Mouse (Mus musculus): ENCODE data around the gene Slit1.
A peak's percentile ranks its signal among the peaks of the same experiment; 100 is the strongest.

Slit1 gene

GRCm38 (mm10) chr19:41687836-41688235 lies 55.6 kb downstream of the Slit1 start:
- DNase-seq (ENCODE audit: low read depth), result no peak

GRCm38 (mm10) chr19:41686194-41686593 lies 57.3 kb downstream of the Slit1 start:
- DNase-seq (ENCODE audit: low read depth), result peak; percentile 17

GRCm38 (mm10) chr19:41685453-41686086 lies 57.9 kb downstream of the Slit1 start:
- no peak for DNase-seq (ENCODE audit: low read depth)

GRCm38 (mm10) chr19:41684874-41685273 lies 58.6 kb downstream of the Slit1 start:
- no peak for DNase-seq (ENCODE audit: low read depth)

GRCm38 (mm10) chr19:41683951-41684350 lies 59.5 kb downstream of the Slit1 start:
- no peak for DNase-seq (ENCODE audit: low read depth)

GRCm38 (mm10) chr19:41680267-41680666 lies 63.2 kb downstream of the Slit1 start:
- DNase-seq (ENCODE audit: low read depth), result no peak

GRCm38 (mm10) chr19:41679028-41679427 lies 64.4 kb downstream of the Slit1 start:
- no peak for DNase-seq (ENCODE audit: low read depth)

GRCm38 (mm10) chr19:41677575-41677974 lies 65.9 kb downstream of the Slit1 start:
- no peak for DNase-seq (ENCODE audit: low read depth)

- no peak for DNase-seq (ENCODE audit: low read depth)
Measured at GRCm38 (mm10) chr19:41675583-41675982, 67.9 kb downstream of the Slit1 start.

- no peak for DNase-seq (ENCODE audit: low read depth)
Measured at GRCm38 (mm10) chr19:41674366-41674765, 69.1 kb downstream of the Slit1 start.

GRCm38 (mm10) chr19:41672836-41673235 lies 70.6 kb downstream of the Slit1 start:
- DNase-seq (ENCODE audit: low read depth), result no peak

GRCm38 (mm10) chr19:41670931-41671330 lies 72.5 kb downstream of the Slit1 start:
- no peak for DNase-seq (ENCODE audit: low read depth)

- DNase-seq (ENCODE audit: low read depth), result no peak
Measured at GRCm38 (mm10) chr19:41670473-41670872, 73.0 kb downstream of the Slit1 start.

- DNase-seq (ENCODE audit: low read depth), result no peak
Measured at GRCm38 (mm10) chr19:41669747-41670342, 73.6 kb downstream of the Slit1 start.

GRCm38 (mm10) chr19:41667591-41667990 lies 75.9 kb downstream of the Slit1 start:
- no peak for DNase-seq (ENCODE audit: low read depth)

- no peak for DNase-seq (ENCODE audit: low read depth)
Measured at GRCm38 (mm10) chr19:41665941-41666340, 77.5 kb downstream of the Slit1 start.

GRCm38 (mm10) chr19:41663506-41664242 lies 79.8 kb downstream of the Slit1 start:
- no peak for DNase-seq (ENCODE audit: low read depth)

- DNase-seq (ENCODE audit: low read depth), result no peak
Measured at GRCm38 (mm10) chr19:41661466-41661865, 82.0 kb downstream of the Slit1 start.

- DNase-seq (ENCODE audit: low read depth), result peak; percentile 37
Measured at GRCm38 (mm10) chr19:41660999-41661374, 82.5 kb downstream of the Slit1 start.

- no peak for DNase-seq (ENCODE audit: low read depth)
Measured at GRCm38 (mm10) chr19:41660294-41660998, 83.0 kb downstream of the Slit1 start.

GRCm38 (mm10) chr19:41657446-41657845 lies 86.0 kb downstream of the Slit1 start:
- DNase-seq (ENCODE audit: low read depth), result no peak

- DNase-seq (ENCODE audit: low read depth), result no peak
Measured at GRCm38 (mm10) chr19:41656671-41657070, 86.8 kb downstream of the Slit1 start.

- DNase-seq (ENCODE audit: low read depth), result peak; percentile 67
Measured at GRCm38 (mm10) chr19:41655970-41656369, 87.5 kb downstream of the Slit1 start.

Measured in induced T-regulatory cell, adult 2 months (primary cell).